Mouse (Mus musculus) naive thymus-derived CD4-positive, alpha-beta T cell, adult 5 months (primary cell): ENCODE measurements around the gene Olfr1014. TPM values are rescaled to one million over a fixed set of nuclear protein-coding genes. Genes with fewer than 3 reads are reported as not detected.

Experiments
- polyA plus RNA-seq: library from polyadenylated mRNA; unstranded; fragments of 100-300 nt; shearing (Covaris generic); gene quantifications from one replicate; pipeline ENCODE4 v1.2.1, GENCODE M21; 2017

Olfr1014 gene
- not detected for polyA plus RNA-seq

GRCm38 (mm10) chr2:85772413-85772812 is at the start of gene Olfr1014:
Gene Olfr1014 (plus strand): TSS chr2:85772713.

GRCm38 (mm10) chr2:85762666-85763065 is 9.8 kb upstream of the Olfr1014 start, which contains the start of gene Olfr1012:
Gene Olfr1012 (minus strand): TSS chr2:85762766.

GRCm38 (mm10) chr2:85766798-85767197 is 5.7 kb upstream of the Olfr1014 start, which contains the start of gene Olfr1013:
Gene Olfr1013 (plus strand): TSS chr2:85767098.

GRCm38 (mm10) chr2:85781717-85782116 is 9.2 kb downstream of the Olfr1014 start, which contains the start of gene Olfr1015:
Gene Olfr1015 (plus strand): TSS chr2:85782017.

GRCm38 (mm10) chr2:85802444-85802843 is 29.9 kb downstream of the Olfr1014 start, which contains the start of gene Olfr1016:
Gene Olfr1016 (minus strand): TSS chr2:85802544.

GRCm38 (mm10) chr2:85818179-85818578 is 45.7 kb downstream of the Olfr1014 start, which contains the start of gene Olfr1018:
Gene Olfr1018 (plus strand): TSS chr2:85818479.

Other genes with a start within 250 kb of the Olfr1014 start
- not detected for gene Olfr996, start 193.5 kb upstream of the Olfr1014 start, polyA plus RNA-seq
- not detected for gene Olfr998, start 183.8 kb upstream of the Olfr1014 start, polyA plus RNA-seq
- gene Olfr1000, start 160.8 kb upstream of the Olfr1014 start, polyA plus RNA-seq: not detected
- not detected for gene Olfr1002, start 122.0 kb upstream of the Olfr1014 start, polyA plus RNA-seq
- gene Olfr154, start 108.3 kb upstream of the Olfr1014 start, polyA plus RNA-seq: not detected
- not detected for gene Olfr1006, start 93.9 kb upstream of the Olfr1014 start, polyA plus RNA-seq
- gene Olfr1008, start 83.3 kb upstream of the Olfr1014 start, polyA plus RNA-seq: not detected
- gene Olfr1009, start 57.3 kb upstream of the Olfr1014 start, polyA plus RNA-seq: not detected
- gene Olfr1012, start 9.9 kb upstream of the Olfr1014 start, polyA plus RNA-seq: not detected
- gene Olfr1013, start 5.6 kb upstream of the Olfr1014 start, polyA plus RNA-seq: not detected
- gene Olfr1015, start 9.3 kb downstream of the Olfr1014 start, polyA plus RNA-seq: not detected
- not detected for gene Olfr1016, start 29.8 kb downstream of the Olfr1014 start, polyA plus RNA-seq
- not detected for gene Olfr1018, start 45.8 kb downstream of the Olfr1014 start, polyA plus RNA-seq
- not detected for gene Olfr1019, start 72.8 kb downstream of the Olfr1014 start, polyA plus RNA-seq
- not detected for gene Olfr1020, start 74.3 kb downstream of the Olfr1014 start, polyA plus RNA-seq
- not detected for gene Olfr1022, start 95.9 kb downstream of the Olfr1014 start, polyA plus RNA-seq
- gene Olfr1023, start 112.9 kb downstream of the Olfr1014 start, polyA plus RNA-seq: not detected
- gene Olfr1024, start 132.3 kb downstream of the Olfr1014 start, polyA plus RNA-seq: not detected
- not detected for gene Olfr1025-ps1, start 142.5 kb downstream of the Olfr1014 start, polyA plus RNA-seq
- not detected for gene Olfr1026, start 148.8 kb downstream of the Olfr1014 start, polyA plus RNA-seq
- gene Olfr1028, start 177.7 kb downstream of the Olfr1014 start, polyA plus RNA-seq: not detected
- not detected for gene Olfr1029, start 201.2 kb downstream of the Olfr1014 start, polyA plus RNA-seq
- 0.15 TPM for gene Olfr1030, start 206.6 kb downstream of the Olfr1014 start, polyA plus RNA-seq
- gene Olfr1031, start 217.6 kb downstream of the Olfr1014 start, polyA plus RNA-seq: not detected
- gene Olfr1032, start 232.8 kb downstream of the Olfr1014 start, polyA plus RNA-seq: not detected
- gene Olfr1033, start 247.9 kb downstream of the Olfr1014 start, polyA plus RNA-seq: 13.4 TPM